Mouse (Mus musculus): ENCODE measurements around the gene Cutc.
A peak's percentile ranks its signal among the peaks of the same experiment; 100 is the strongest.

The Cutc gene

DNA sequence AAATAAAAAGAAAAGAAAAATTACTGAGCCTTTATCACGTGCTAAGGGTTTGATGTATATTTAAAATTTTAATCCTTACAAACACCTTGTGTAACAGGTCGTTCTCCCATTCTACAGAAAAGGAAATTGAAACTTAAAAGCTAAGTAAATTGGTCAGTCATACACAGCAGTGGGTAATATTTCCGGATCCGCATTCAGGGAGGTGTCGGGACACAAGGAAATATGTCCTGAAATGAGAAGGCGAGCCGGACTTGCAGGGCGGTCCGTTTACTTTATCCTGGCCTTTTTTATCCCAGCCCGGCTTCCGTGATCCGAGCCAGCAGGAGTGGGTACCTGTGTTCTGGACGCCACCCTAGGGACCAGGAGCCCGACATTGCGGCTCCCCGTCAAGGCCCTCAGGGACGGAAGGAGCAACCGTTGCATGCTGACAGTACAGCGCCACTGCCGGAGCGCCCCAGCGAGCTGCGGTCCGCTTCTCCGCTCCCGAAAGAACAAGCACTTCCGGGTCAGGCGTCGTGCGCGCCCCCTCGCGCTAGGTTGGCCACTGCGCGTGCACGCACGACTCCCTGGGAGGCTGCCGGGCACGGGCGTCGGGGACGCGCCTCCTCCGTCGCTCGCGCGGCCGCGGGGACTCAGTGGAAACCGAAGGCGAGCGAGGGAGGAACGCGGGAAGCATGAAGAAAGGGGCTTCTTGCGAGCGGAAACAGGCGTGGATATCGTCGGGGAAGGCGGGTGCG lies at the start of gene Cutc, which contains the start of gene Cox15:
Cutc (plus strand) TSS at position 508 of the 737 bp plus-strand sequence.
Cox15 (minus strand) TSS at position 512 of the 737 bp plus-strand sequence.
- DNase-seq = peak; percentile 96

DNA sequence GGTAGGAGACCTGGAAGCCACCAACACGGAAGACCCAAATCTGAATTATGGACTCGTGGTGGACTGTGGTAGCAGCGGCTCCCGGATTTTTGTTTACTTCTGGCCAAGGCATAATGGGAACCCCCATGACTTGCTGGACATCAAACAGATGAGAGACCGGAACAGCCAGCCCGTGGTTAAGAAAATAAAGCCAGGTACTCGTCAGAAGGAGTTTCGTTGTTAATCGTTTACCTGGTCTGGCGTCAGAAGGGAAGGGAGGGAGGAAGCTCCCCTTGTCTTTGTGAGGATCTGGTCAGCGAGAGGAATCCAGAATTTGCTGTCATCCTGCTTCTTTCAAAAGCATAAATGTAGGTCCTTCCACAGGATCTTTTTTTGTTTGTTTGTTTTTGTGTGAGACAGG lies 48.6 kb upstream of the Cutc start:
- no peak for DNase-seq

DNA sequence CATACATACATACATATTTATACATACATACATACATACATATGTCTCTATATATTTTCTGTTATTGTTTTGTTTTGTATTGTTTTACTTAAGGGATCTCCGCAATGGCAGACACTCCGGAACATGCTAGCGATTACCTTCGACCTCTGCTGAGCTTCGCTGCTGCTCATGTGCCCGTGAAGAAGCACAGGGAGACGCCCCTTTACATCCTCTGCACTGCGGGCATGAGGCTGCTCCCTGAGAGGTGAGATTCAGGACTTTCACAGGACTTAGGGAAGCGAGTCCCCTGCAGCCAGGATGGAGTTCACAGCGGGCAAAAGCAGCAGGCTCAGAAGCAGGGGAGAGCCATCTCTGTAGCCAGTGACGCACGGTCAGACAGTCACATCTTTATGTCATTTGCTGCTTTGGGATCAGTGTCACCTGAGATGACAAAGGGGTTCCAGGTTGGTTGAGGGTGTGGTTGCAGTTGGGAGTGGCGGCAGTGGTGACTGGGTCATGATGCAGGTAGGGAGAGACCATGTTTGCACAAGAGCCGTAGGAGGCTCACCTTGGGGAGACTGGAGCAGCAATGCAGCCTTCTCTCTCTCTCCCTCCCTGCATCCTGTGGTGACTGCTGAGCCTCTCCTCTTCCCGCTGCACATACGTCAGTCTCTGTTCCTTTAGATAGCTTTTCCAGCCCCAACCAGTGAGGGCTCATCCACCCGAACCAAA lies 47.9 kb upstream of the Cutc start:
- DNase-seq = no peak

DNA sequence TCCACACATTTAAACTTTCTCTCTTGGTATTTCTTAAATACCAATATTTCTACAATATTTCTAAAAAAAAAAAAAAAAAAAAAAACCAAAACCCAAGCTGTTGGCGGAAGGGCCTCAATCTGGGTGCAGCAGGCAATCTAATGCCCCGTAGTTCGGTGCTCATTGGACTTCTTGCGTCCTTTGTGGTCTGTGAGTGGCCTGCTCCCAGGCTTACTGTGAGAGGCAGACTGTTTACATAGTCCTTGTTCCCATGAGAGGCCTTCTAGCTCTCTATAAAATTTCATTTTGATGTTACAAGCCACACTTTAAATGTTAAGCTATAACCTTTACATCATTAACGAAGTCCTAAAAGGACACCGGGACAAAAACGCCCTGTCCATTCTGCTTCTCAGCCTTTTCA lies 44.6 kb upstream of the Cutc start:
- DNase-seq = peak; percentile 38 to 42

- no peak for DNase-seq
These were observed 43.5 kb upstream of the Cutc start for GRCm38 (mm10) chr19:43709317-43709716.

- no peak for DNase-seq
These were observed 41.5 kb upstream of the Cutc start for GRCm38 (mm10) chr19:43711159-43711916.

- no peak for DNase-seq
These were observed 40.8 kb upstream of the Cutc start for GRCm38 (mm10) chr19:43711971-43712370.

DNA sequence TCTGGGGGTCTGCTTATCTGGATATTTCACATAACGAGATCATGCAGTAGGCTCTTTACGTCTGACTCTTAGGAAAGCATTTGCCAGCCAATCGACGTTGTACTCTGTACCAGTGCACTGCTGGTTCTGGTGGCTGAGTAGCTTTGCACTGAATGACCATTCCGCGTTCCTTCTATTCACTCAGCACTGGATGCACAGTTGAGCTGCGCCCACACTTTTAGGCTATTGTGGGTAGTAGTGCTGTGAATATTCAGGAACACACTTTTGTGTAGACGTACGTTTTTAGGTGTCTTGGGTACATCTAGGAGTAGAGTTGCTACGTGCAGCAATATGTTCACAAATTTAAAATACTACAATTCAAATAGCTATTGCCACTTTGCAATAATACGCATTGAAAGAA lies 32.7 kb upstream of the Cutc start:
- DNase-seq = no peak

DNA sequence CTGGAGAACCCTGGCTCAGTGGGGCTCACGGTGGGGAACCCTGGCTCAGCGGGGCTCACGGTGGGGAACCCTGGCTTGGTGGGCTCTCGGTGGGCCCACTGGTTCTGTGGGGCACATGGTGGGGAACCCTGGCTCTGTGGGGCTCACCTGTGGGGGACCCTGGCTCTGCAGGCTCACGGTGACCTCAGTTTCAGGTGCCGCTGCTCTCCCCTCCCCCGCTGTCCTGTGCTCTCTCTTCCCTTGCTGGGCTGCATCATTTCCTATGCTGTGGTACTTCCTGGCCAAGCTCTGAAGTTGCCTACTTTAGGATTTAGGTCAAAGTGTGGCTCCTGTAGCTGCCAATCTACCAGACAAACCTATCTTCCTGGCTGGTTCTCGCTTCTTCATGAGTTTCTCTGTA lies 29.9 kb upstream of the Cutc start:
- DNase-seq = no peak

DNA sequence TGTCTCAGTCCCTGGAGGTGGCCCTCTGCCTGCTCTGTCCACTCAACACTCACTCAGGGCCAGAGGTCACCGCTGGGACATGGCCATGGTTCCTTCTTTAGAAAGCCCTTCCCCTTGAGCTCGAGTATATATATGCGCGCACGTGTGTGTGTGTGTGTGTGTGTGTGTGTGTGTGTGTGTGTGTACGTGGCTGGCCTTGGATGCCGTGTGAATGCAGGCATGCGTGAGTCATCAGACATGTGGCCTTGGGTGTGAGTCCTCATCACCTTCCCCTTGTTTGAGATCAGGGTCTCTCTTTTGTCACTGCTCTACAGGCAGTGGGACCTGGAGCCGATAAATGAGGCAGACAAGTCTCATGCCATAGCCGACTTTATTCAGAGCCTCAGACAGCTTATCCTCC lies 29.3 kb upstream of the Cutc start:
- no peak for DNase-seq

DNA sequence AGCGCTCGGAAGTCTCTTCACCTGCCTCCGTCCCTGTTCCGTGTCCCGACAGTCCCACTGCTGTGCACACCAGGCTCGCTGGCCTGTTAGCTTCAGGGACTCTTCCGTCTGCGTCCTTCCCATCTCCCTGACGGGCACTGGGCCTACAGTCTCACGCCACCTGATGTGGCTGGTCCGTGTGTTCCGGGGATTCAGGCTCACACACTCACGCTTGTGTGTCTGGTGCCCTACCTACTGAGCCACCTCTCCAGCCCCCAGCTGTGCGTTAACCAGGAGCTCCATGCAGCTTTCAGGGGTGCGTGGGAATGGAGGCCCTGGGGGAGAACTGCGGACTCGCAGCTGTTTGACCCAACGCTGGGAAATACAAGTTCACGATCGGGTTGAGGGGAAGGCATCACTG lies 28.6 kb upstream of the Cutc start:
- DNase-seq = no peak

DNA sequence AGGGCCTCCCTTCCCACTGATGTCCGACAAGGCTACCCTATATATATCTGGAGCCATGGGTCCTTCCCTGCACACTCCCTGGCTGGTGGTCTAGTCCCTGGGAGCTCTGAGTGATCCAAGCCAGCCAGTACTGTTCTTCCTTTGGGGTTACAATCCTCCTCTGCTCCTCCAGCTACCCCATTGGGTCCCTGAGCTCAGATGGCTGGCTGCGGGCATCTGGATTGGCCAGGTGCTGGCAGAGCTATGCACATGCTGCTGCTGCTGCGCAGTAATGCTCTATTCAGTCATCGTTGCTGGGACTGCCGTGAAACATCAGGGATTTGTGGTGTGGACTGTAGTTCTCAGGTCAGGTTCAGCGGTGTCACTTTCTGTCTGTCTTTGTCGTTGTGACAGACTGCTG lies 28.0 kb upstream of the Cutc start:
- no peak for DNase-seq

- peak in 1 of 2 experiments; percentile 14 for DNase-seq
These were observed 26.2 kb upstream of the Cutc start for GRCm38 (mm10) chr19:43726510-43727146.

- no peak for DNase-seq
These were observed 23.3 kb upstream of the Cutc start for GRCm38 (mm10) chr19:43729296-43730036.

- DNase-seq = no peak
These were observed 22.8 kb upstream of the Cutc start for GRCm38 (mm10) chr19:43730037-43730428.

GRCm38 (mm10) chr19:43731157-43731556 lies 21.6 kb upstream of the Cutc start:
- DNase-seq = no peak

- DNase-seq = no peak
These were observed 14.4 kb upstream of the Cutc start for GRCm38 (mm10) chr19:43738409-43738808.

GRCm38 (mm10) chr19:43743401-43743800 lies 9.4 kb upstream of the Cutc start:
- no peak for DNase-seq

GRCm38 (mm10) chr19:43745740-43746139 lies 7.1 kb upstream of the Cutc start:
- no peak for DNase-seq

DNA sequence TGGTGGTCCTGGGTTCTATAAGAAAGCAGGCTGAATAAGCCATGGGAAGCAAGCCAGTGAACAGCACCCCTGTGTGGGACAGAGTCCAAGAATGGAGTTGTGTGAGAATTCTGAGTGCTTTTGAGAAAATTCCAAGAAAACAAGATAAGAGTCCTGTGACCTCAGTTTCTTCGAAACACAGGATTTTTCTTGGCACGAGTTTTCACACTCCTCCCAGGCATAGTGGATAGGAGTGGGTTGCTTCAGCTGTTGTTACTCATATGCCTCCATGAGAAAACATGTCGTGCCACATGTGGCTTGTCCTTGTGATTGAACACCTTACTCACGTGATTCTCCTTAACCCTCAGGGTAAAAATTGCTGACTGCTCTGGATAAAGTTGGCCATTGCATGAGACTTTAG lies 4.9 kb upstream of the Cutc start:
- DNase-seq = no peak

- no peak for DNase-seq
These were observed 2.8 kb upstream of the Cutc start for GRCm38 (mm10) chr19:43750008-43750407.

GRCm38 (mm10) chr19:43753226-43753835 lies 535 bp downstream of the Cutc start:
- DNase-seq = peak; percentile 91 to 93
